Mouse (Mus musculus) left cerebral cortex, adult 8-10 months (tissue): ENCODE data around the gene Fdxr. TPM values are rescaled to one million over a fixed set of nuclear protein-coding genes. Genes with fewer than 3 reads are reported as not detected.
A peak's percentile ranks its signal among the peaks of the same experiment; 100 is the strongest.

Experiments
- DNase-seq, 2 experiments: peaks; one replicate each; pipeline ENCODE4 v3.0.0; 2022; ENCODE audit warnings: low spot score in 2 of 2
- total RNA-seq, 4 experiments: library from RNA; stranded (reverse); gene quantifications; 2 replicates each; pipeline ENCODE4 v1.2.4; 2022

The Fdxr gene
- total RNA-seq, 4 experiments from 2014 or later = 15.1 to 20.1 (median 17.5) TPM

- DNase-seq = peak; percentile 60 to 74
These were observed 6.5 kb downstream of the Fdxr start for GRCm38 (mm10) chr11:115270148-115270861.

- no peak for DNase-seq
These were observed 7.4 kb downstream of the Fdxr start for GRCm38 (mm10) chr11:115269330-115270066.

DNA sequence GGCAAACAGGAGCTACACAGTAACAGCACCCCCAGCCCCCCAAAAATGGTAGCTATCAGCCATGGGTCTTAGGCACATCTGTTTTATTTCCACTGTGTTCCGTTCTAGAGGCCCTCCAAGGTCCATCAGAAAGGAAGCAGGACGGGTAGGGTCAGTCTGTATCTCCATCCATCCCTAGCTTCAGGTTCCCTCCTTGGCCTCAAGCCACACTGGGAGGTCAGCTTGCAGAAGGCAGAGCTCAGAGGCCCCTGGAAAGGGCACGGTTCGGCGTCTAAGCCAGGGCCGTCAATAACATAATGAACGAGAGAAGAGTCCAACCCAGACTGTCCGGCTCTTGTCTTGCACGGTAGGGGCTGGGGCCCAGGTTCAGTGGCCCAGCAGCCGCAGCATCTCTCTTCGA is 8.9 kb downstream of the Fdxr start:
- DNase-seq = no peak

DNA sequence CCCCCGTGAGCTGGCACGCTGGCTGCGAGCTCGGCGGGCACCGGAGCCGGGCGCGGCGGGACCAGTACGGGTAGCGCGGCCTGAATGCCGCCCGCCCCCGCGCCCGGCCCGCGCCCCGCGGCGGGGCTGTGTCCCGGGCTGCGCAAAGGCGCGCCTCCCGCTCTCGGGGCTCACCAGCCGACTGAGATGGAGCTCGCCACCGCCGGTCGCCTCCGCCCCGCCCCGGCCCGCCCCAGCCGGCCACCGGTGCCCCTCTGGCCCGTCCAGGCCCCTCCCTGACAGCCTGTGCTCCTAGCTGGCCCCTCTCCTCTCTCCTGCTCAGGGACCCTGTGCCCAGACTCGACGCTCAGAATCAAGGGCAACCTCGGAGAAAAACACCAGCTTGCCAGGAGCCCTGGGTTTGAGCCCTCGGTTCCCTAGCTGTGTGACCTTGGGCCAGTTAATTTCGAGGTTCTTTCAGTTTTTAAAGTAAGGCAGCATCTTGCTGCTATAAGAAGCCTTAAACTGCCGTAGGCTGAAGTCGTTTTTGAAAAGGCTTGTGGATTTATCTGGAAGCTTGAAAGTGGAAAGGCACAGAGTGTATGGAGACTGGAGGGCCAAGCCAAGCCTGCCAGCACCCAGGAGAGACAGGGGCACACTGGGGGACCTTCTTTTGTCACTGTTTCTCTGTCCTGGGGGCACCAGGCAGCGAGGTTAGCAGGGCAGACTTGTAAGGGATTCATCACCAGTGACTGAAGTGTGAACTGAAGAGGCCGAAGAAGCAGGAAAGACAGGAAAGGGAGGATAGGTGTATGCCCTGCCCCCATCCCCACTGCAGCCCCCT is 9.6 kb downstream of the Fdxr start, which contains the start of gene Grin2c:
Gene Grin2c (minus strand): TSS at position 183 of the 823 bp plus-strand sequence.
- no peak for DNase-seq

GRCm38 (mm10) chr11:115266400-115266778 is 10.5 kb downstream of the Fdxr start:
- no peak for DNase-seq

DNA sequence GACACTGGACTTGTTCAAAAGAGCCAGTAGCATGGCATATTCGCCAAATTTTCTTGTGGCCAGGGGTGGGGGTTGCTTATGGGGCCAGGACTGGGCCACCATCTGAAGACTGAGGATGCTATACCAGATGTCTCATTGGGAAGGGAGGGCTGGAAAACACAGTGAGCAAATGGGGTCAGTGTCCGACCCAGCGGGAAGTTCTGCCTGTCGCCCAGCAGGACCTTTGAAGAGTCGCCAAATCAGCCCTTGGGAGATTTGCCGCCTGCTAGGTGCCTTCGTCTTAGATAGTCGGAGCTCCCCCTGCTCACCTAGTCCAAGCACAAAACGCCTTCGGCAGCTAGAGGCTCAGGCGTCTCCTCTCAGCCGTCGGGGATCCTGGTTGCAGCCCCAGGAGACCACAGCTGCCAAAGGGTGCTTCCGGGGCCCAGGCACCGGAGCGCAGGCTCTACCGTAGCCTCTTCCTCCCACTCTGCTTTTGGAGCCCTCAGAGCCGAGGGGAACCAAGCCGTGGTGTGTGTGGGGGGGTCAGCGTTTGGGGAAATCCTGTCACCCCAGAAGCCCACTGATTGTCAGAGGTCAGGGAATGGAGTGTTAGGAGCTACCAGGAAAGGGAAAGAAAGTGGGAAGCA is 11.0 kb downstream of the Fdxr start:
- no peak for DNase-seq

GRCm38 (mm10) chr11:115264862-115265668 is 11.8 kb downstream of the Fdxr start:
- no peak for DNase-seq

GRCm38 (mm10) chr11:115264136-115264861 is 12.6 kb downstream of the Fdxr start:
- DNase-seq = no peak

DNA sequence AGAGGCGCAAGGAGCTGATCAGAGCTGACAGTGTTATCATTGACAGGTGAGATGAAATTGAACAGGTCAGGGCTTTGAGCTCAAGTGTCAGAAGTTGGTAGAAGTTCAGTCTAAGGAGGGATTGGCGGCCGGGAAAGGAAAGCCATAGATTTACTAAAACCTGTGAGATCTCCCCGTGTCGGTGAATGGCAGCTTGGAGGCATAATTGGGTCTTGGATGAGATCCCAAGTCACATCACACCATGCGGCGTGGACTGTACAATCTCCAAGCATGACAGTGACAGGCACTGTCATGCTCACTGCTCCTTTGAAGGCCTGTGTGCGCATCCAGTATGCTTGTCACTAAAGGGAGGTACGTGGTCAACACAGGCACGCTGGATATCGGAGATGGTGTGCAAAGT is 13.9 kb downstream of the Fdxr start:
- no peak for DNase-seq

DNA sequence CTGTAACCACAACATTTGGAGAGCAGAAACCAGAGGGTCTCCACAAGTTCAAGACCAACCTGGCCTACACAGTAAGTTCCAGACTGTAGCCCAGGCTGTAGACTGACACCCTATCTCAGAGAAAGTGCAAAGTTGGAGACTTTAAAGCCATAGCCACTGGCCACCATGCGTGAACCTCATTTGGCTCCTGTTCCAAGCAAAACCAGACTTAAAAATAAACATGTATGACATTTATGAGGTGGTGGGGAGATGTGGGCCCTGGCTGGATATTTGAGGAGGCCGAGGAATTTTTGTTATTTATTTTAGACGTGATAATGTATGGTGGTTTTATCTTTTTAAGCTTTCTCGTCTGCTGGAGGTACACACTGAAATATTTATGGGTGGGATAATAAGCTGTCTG is 17.7 kb downstream of the Fdxr start:
- DNase-seq = no peak

DNA sequence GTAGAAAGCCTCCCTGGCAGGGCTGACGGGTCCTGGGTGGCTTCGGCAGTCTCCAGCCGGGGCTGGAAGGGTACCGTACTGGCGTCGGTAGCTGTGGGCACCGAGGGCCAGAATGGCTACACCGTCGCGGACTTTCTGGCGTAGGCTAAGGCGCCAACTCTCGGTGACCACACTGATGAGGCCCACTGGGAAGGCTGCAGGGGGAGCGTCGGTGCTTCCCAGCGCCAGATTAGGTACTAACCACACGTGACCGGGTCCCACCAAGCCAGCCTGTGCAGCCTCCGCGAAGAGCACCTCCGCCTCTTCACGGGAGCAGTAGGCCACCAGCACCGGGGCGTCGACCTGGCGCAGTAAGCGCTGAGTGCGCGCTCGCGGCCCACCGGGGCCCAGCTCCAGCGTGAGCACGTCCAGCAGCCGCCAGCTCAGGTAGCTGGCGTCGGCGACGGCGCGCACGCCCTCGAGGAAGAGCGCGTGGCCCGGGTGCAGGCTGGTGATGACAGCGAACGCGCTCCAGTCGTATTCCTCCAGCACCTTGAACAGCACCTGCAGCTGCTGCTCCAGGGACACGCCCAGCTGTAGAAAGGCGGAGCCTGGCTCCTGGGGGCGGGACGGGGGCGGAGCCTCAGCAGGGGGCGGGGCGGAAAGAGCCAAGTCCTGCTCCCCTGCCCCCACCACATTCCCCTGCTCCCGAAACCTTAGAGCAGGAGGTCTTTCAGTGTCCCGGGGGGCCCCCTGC is 18.9 kb downstream of the Fdxr start:
- no peak for DNase-seq

- DNase-seq = no peak
These were observed 25.6 kb downstream of the Fdxr start for GRCm38 (mm10) chr11:115251258-115251657.

DNA sequence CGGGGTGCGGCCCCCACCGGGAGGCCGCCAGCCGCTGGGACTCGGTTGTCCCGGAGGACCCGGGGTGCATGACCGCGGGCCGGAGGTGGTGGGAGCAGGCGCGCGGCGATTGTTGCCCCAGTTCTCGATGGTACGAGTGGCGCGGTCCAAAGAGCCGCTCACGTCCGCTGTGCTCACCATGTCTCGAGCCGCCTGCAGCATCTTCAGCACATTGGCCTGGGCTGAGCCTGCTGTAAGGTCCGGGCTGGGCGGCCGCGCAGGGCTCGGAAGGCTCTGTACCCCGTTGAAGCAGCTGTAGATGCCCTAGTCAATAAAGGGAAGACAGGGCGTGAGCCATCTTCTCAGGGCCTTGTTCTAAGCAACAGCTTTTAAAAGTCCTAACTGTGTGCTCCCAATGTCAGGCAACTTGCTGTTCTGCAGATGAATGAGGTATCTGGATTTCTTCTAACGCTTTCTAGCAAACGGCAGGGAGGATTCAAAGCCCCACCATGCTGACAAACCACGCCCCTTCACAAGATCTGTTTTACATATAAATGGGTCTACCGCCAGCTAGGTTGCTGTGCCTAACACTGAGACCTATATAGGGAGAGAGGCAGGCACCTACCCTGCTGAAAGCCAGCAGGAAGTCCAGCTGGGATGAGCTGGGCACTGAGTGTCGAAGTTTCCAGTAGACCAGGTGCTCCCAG is 26.3 kb downstream of the Fdxr start:
- DNase-seq = no peak

DNA sequence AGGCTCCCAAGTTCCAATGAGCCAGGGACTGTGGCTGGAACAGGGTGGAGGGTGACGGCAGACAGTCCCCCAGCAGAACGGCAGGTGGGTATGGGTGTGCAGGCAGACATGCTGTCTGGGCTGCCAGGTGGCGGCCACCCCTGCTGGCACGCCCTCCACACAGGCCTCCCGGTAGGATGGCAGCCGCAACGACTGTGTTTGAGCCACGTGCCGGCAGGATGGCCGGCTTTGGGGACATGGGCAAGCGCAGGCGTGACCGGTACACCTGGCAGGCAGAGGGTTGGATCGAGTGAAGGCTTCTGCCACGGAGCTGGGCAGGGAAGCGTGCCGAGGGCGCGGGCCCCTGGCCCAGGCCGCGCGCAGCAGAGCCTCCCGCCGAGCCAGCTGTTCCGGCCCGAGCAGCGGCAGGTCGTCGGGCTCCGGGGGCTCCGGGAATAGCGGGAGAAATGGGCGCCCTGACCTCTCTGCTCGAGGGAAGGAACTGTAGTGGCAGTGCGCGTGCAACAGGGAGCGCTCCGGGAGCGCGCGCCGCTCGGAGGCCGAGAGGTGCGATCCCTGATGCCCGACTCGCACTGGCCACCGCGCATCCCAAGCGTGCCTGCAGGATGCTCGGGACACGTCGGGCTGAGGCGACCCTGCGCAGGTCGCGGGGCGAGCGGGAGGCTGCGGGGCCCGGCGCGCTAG is 27.0 kb downstream of the Fdxr start:
- DNase-seq = no peak

GRCm38 (mm10) chr11:115247945-115248344 is 28.9 kb downstream of the Fdxr start:
- no peak for DNase-seq

DNA sequence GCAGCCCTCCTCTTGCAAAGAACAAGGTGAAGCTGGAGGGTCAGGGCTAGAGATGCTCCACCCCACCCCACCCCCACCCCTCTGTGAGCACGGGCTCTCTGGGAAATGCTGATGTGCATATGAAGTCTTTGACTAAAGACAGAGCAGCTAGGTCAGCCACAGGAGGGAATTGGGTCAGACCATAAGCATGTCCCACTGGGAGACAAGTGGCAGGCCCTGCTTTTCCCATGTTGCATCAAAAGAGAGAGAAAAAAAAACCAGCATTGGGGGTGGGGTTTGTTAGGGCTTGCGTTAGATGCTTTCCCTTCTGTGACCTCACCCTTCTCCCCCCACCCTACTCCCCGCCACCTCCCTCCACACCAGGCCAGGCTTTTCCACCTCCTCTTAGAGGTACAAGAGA is 29.6 kb downstream of the Fdxr start:
- DNase-seq = no peak

DNA sequence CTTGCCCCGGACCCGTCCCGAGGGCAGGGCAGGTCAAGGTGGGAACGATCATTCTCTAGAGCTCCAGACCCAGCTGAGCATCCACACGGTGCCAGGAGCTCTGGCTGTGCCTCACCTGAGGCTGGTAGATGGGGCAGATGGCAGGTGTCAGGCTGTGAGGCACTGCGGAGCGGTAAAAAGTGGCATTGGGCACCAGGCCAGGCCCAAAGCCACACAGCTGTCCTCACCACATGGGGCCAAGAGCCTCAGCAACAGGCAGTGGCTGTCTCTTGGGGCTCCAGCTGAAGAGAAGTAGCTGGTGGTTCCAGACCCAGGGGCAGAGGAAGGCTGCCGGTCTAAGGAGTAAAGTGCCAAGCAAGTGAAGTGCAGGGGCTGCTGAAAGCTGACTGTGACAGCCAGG is 30.5 kb downstream of the Fdxr start:
- DNase-seq = no peak

DNA sequence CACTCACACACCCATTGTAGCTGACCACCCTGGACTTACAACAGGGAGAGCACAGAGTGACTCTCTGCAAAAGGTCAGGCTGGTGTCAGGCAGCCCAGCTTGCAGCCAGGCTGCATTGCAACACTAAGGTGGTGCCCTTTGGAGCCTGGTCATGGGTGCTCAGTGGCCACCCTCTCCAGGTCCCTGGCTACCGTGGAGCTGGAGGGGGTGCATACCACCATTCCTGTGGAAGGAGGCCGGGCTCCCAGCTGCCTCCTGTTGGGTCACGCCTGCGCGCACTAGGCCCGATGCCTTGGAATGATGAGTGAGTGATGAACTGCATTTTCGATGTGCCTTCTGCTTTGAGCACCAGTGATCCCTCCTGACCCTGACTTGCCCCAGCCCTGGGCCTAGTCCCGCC is 32.0 kb downstream of the Fdxr start:
- no peak for DNase-seq
